Mouse (Mus musculus): ENCODE data around the gene Cwh43.

- TF ChIP-seq CTCF (IDR thresholded peaks at IDR 0.05) (no peak), EP300 (IDR thresholded peaks at IDR 0.05) (no peak)
These were observed 85.4 kb downstream of the Cwh43 start for GRCm38 (mm10) chr5:73491074-73491836.
